Mouse (Mus musculus): Measurements from ENCODE around the gene Slc44a2. TPM values are rescaled to one million over a fixed set of nuclear protein-coding genes. Genes with fewer than 3 reads are reported as not detected.

Slc44a2 gene
- total RNA-seq, 2 experiments from 2014 or later, result 44.7 to 48.0 TPM

DNA sequence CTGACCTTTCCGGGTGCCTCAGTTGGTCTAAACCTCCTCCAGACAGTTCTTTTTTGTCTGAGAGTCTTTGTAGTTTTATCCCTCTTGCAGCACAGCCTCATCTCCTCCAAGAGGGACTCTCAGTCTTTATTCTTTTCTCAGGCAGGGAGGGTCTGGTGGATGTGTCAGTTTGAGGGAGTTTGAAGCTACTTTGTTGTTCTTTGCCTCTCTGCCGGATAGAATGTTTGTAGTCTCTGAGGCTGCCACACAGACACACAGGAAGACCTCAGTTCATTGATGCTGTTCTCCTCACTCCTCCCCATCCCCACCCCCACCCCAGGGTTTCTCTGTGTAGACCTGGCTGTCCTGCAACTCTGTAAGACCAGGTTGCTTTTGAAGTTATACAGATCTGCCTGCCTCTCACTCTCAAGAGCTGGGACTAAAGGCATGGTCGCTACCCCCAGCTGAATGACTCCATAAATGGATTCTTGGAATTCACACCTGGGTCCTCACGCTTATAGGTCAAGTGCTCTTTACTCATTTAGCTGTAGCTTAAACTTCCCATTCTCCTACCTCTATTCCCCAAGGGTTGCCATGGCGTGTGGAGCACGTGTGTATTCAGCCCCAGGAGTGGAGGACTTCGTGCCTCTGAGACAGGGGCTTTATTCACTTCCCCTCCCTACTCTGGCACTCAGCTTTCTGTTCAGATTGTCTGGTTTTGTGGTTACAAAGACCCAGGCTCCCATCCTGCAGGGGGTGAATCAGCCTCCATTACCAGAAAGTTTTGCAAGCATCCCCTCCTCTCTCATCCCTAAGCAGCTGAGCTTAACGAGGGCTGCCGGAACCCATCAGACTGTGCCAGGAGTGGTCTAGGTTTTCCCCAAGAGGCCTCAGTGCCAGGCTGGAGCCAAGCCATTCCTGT, 11.9 kb downstream of the Slc44a2 start:
- no peak for DNase-seq (ENCODE audit: low spot score in 2 of 2)

GRCm38 (mm10) chr9:21333523-21333922, 13.0 kb downstream of the Slc44a2 start:
- DNase-seq (ENCODE audit: low spot score in 2 of 2), result no peak

DNA sequence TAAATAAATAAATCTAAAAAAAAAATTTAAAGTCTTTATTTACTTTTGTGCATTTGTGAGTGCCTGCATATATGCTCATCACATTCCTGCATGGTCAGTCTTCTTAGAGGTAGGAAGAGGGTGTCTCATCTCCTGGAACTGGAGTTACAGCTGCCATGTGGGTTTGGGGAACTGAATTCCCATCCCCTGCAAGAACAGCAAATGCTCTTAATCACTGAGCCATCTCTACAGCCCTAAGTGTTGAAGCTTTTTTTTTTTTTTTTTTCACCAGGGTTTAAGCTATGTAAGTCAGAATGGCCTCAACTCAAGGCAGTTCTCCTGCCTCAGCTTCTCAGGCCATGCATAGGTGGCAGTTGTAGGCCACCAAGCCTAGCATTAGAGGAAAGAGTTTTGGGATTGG, 14.2 kb downstream of the Slc44a2 start:
- DNase-seq (ENCODE audit: low spot score in 2 of 2), result no peak

DNA sequence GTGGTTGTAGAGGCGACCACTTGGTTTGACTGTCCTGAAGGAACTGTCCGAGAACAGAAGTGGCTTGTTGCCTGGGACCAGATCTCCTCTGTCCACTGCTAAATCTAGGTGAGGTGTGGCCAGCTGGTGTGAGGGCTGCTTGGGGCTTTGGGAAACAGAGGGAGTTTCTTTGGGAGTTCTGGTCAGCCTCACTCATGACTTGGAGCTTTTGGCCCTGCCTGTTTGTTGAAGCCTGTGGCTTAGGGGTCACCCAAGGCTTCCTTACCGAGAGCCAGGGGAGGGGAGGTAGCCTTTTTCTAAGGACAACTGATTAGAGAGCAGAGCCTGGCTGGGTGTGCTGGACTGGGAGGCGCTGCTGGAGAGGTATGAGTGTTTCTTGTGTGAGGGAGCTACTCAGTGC, 14.9 kb downstream of the Slc44a2 start:
- no peak for DNase-seq (ENCODE audit: low spot score in 2 of 2)

DNA sequence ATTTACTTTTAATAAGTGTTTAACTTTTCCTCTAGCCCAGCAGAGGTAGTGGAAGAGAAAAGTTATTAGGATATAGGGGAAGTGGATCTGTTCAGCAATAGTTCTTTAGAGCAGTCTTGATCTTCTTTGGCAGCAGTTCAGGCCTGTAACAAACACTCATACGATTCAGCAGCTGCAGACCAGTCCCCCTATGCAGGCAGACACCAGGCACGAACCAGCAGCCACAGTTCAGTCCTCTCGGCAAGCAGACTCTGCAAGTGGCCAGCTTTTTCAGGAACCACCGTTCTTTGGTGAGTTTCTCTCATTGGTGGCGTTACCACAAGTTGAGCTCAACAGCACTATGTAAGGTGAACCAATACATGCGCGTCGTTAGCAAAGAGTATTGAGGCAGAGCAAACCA, 16.0 kb downstream of the Slc44a2 start:
- DNase-seq (ENCODE audit: low spot score in 2 of 2), result no peak

- DNase-seq (ENCODE audit: low spot score in 2 of 2), result no peak
These were observed 17.2 kb downstream of the Slc44a2 start for GRCm38 (mm10) chr9:21337652-21338051.

DNA sequence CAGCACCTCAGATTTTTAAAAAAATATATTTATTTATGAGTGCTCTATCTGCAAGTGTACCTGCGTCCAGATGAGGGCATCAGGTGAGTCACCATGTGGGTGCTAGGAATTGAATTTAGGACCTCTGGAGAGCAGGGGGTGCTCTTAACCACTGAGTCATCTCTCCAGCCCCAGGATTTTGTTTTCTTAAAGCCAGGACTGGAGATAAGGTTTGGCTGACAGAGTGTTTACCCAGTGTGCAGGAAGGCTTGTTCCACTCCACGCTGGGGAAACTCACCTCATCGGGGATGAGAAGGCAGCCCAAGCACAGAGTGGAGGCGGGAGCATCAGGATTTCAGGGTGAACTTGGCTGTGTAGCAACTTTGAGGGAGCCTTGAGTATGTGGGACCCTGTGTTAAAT, 19.9 kb downstream of the Slc44a2 start:
- DNase-seq (ENCODE audit: low spot score in 2 of 2), result no peak

- DNase-seq (ENCODE audit: low spot score in 2 of 2), result no peak
These were observed 26.3 kb downstream of the Slc44a2 start for GRCm38 (mm10) chr9:21346627-21347365.

DNA sequence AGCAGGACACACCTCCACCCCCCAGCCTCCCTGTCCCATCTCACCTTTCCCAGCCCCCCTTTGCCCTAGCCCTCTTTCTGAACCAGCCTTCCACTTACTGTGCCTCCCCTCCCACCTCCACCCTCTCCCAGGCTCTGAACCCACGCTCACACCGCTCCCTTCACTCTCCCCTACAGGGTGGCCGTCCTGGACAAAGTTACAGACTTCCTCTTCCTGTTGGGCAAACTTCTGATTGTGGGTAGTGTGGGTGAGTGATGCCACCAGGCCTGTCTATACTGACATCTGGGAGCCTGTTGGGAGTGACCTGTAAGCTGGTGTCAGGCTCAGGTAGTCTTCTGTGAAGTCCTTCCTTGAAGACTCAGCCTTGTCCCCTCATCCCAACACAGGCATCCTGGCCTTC, 27.7 kb downstream of the Slc44a2 start:
- no peak for DNase-seq (ENCODE audit: low spot score in 2 of 2)

- no peak for DNase-seq (ENCODE audit: low spot score in 2 of 2)
These were observed 30.7 kb downstream of the Slc44a2 start for GRCm38 (mm10) chr9:21351178-21351577.

- DNase-seq (ENCODE audit: low spot score in 2 of 2), result no peak
These were observed 31.3 kb downstream of the Slc44a2 start for GRCm38 (mm10) chr9:21351702-21352377.

DNA sequence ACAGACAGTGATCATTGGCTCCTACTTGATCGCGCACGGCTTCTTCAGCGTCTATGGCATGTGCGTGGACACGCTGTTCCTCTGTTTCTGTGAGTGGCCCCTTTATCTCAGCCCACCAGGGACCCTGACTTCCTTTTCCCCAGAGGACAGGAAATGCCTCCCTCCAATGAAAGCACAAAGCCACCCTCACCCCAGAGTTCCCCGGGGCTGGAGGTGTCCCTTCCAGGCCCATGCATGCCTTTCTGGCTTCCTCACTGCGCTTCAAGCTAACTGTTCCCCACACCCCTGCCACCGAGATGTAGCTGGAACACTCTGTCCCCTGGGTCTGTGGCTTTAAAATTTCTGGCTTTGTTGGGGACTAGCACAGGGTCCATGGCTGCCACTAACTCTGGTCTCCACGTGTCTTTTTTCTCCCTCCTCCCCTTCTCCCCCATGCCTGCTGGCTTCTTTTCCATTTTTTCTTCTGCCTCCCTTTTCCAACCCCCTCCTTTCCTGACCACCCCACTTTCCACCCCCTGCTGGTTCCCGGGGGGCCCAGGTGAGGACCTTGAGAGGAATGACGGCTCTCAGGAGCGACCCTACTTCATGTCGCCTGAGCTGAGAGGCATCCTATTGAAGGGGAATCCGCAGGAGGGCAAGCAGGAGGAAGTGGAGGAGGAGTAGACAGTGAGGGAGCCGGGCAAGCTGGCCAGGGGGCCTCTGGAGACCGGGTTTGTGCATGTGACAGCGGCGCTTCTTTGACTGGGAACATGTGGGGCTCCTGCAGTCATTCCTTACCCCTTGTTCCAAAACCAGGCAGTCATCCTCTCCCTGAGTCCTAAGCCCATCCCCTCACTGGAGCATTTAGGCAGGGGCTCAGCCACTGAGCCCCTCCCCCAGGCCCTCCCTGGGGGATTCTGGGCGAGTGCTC, 32.2 kb downstream of the Slc44a2 start:
- DNase-seq (ENCODE audit: low spot score in 2 of 2), result no peak

- no peak for DNase-seq (ENCODE audit: low spot score in 2 of 2)
These were observed 32.8 kb downstream of the Slc44a2 start for GRCm38 (mm10) chr9:21353373-21353686.

DNA sequence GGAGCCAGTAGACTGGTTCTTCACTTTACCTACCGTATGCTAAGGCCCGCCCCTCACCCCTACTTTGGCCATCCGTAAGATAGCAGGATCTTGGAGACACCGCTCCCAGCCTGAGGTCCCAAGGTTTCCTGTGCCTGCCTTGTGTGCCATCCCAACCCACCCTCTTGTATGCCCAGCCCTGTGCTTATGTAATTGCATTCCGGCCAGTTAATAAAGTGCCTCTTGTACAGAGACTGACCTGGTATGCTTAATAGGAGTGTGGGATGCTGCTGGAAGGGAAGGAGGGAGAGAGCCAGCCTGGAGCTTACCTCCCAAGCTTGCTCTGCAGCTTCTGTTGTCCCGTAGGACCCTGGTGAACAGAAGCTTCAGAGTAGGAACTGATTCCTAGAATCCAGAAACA, 34.3 kb downstream of the Slc44a2 start:
- no peak for DNase-seq (ENCODE audit: low spot score in 2 of 2)

DNA sequence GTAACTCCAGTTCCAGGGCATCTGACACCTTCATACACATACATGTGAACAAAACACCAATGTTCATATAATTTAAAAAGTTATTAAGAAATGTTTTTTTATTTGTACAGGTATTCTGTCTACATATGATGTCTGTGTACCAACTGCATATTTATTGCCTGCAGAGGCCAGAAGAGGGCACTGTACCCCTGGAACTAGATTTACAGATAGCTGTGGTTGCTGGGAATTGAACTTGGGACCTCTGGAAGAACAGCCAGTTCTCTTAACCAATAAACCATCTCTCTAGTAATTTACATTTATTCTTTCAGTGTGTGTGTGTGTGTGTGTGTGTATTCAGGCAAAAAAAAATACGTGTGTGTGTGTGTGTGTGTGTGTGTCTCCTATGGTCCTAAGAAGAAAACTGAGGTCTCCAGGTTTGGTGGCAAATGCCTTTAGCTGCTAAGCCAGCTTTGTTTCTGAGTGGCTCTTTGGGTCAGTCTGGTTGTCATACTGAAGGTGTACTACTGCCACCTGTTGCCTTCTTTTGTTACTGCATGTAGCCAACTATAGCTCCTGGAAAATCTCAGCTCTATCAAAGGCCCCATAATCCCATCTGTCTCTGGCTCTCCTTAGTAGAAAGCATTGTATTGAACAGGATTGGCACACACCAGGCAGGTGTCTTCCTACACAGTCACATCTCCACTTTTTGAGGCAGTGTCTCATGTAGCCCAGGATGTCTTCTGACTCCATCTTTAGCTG, 36.7 kb downstream of the Slc44a2 start:
- DNase-seq (ENCODE audit: low spot score in 2 of 2), result peak; percentile 55 to 84

DNA sequence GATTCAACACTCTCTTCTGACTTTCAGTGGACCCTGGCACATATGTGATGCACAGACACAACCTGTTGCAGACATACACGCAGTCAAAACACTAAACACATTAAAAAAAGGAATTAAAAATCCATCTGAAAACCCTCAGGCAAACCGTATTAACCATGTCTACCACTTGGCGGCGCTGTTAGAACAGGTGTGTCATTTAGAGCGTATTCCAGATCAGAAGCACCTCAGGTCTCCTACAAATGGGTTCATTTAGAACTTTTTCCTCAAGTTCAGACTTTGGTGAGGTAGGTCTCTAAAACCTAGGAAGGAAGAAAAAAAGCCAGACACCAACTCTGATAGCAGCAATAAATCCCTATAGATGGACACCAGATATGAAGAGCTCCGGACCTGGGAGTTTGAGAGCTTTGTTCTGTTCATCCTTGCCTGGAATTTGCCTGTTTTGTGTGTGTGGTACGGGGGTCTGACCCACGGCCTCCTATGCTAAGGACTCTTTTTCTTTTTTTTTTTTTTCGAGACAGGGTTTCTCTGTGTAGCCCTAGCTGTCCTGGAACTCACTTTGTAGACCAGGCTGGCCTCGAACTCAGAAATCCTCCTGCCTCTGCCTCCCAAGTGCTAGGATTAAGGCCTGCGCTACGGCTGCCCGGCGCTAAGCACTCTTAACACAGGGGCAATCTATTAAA, 46.2 kb downstream of the Slc44a2 start:
- DNase-seq (ENCODE audit: low spot score in 2 of 2), result peak; percentile 53 to 80

- peak; percentile 100 for DNase-seq (ENCODE audit: low spot score in 2 of 2)
These were observed 47.0 kb downstream of the Slc44a2 start, which contains the start of gene Ilf3 for GRCm38 (mm10) chr9:21367357-21368111. TSS of gene Ilf3 (plus strand) at chr9:21367871.

GRCm38 (mm10) chr9:21368131-21368584, 47.7 kb downstream of the Slc44a2 start:
- peak; percentile 25 to 76 for DNase-seq (ENCODE audit: low spot score in 2 of 2)

GRCm38 (mm10) chr9:21369080-21369479, 48.6 kb downstream of the Slc44a2 start:
- no peak for DNase-seq (ENCODE audit: low spot score in 2 of 2)

Measured in layer of hippocampus, adult 18-20 months (tissue).